Mouse (Mus musculus) thymus, postnatal 36 days (tissue): ENCODE data around the gene F3.

Experiments used
- DNase-seq, 2 experiments: peaks; one replicate each; pipeline ENCODE4 v3.0.0; 2022; ENCODE audit warnings: mixed read lengths in 2 of 2

Gene F3

DNA sequence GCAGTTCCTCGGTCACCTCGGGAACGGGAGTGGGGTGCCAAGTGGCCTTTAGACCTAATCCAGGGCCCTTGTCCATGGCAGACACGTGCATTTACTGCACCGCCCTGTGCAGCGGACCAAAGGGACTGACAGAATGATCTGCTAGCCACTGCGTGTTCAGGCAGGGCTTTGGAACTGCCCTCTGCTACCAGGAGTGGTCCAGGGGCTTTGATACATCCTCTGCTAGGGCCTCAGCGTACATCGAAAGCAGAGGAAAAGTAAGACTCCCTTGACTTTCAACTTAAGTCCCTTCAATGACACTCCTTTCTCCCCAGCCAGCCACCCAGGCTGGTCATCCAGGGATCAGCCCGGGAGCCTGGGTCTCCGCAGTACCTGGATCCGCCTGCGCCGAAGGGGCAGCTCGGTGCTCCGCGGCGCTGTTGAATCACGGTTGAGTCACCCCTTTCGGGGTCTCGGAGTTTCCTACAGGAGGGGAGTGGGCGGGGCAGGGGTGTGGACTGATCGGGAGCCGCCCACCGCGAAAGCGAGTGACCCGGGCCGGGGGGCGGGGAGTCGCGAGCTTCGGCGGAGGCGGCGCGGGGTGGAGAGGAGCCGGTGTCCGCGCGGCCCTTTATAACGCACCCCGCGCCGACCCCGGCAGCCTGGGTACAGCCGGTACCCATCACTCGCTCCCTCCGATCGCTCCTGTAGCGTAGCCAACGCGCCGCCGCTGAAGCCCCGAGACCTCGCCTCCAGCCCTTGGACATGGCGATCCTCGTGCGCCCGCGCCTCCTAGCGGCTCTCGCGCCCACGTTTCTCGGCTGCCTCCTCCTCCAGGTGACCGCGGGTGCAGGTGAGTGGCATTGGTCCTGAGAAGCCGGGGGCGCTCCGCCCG, at the start of gene F3:
F3 (plus strand) TSS at position 567 of the 874 bp plus-strand sequence.
- peak; percentile 68 for DNase-seq

- no peak for DNase-seq
These were observed 44.4 kb upstream of the F3 start for GRCm38 (mm10) chr3:121678935-121679334.

DNA sequence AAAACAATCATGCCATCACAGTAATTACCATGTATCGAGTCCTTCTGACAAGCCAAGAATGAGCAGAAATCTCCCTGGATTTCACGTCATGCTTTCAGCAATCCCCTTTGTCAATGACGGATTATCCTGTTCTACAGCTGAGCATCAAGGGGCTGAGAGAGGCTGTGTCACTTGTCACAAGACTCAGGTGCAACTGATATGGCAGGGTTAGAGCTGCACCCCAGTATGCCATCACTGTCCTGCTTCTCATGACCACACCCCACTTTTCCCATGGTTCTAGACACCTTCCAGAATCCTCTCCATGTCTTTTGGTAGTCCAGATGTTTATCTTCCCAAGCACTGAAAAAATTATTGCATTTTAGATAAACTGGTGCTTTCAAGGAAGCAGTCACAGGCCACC, 43.9 kb upstream of the F3 start:
- no peak for DNase-seq

DNA sequence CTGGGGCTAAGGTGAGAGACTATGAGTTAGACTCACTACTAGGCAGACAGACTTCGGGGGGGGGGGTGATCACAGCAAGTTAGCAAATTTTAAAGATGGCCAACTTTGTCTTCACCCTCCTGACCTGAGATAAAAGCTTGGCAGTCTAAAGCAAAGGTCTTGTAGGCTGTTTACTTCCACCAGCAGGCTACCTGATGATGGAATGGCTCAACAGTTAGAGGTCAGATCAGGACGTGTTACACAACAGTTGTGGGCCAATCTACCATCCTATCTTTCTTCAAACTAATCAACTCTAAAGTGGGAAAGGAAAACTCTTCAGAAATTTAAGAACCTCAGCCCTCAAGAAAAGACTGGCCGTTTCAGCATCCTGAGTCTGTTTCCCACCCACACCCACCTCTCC, 43.1 kb upstream of the F3 start:
- DNase-seq: no peak

GRCm38 (mm10) chr3:121682439-121683411, 40.6 kb upstream of the F3 start:
- no peak for DNase-seq

- no peak for DNase-seq
These were observed 38.8 kb upstream of the F3 start for GRCm38 (mm10) chr3:121684552-121684951.

DNA sequence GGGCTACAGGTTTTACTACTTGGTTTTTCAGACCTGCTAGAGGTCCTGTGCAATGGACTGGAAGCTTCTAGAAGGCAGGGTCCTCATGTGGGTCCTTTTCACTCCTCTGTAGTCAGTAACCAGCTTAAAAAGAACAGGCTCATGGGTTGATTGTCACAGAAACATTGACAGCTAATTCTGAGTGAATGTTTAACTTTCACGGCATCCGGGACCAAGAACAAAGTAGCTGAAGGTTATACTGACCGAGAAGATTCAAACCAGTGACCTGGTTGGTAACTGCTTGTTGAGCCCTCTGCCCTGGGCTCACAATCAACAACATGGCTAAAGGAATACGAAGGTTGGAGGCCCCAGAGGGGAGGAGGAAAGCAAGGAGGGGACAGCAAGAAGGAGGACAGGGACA, 38.4 kb upstream of the F3 start:
- DNase-seq: no peak

DNA sequence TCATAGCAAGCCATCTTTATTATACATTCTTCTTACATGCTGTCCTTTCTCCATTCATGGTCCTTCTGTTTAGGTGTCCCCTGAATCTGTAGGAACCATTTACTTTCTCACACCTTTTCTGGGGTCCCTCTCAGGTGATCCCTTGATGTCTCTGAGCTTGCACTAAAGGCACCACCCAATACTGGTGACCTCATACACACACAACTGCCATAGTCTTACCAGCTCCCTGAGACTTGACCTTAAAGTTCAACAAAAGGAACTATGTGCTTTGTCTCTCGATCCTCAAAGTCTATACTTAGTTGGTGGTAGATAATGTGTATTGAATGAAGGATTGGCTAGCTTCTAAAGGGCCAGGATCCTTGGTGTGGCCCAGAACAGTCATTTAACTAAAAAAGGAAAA, 37.4 kb upstream of the F3 start:
- no peak for DNase-seq

DNA sequence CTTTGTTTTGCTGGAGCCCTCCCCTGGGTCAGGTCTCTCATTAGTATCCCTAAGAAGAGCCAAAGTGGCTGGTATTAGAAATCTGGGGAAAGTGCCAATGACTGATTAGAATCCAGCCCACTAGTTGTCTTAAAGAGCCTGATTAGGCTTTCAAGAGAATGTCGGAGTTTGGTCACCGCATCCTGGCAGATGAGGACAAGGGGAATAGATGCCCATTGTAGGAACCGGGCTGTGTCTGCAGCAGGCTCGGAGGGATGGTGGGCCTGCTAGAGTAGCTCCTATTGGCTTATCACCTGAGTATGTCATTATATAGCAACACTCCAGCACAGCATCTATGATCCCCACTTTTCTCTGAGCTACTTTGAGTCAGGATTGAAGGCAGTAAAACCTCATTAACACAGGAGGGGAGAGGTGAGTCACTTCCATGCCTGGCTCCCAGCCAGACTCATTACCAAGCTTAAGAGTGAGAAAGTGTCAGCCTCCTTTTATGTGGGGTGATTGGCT, 36.9 kb upstream of the F3 start:
- DNase-seq: no peak

DNA sequence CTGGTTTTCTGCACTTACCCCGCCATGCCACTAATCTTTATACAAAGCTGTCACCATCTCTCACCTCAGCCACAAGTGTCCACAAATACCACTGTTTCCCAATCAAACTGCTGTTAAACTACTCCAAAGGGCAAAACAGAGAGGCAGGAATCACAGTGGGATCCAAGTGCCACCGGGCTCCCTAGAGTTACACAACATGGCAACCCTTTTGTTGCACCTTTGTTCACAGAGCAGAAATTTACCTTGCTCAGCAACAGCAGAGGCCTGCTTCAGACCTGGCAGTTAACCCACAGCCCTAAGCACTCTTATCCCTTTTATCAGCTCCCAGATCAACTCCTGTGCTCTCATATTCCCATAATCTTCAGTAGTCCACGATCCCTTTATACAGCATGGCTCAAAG, 35.6 kb upstream of the F3 start:
- no peak for DNase-seq

- DNase-seq: peak in 1 of 2 experiments; percentile 12
These were observed 34.3 kb upstream of the F3 start for GRCm38 (mm10) chr3:121689029-121689428.

DNA sequence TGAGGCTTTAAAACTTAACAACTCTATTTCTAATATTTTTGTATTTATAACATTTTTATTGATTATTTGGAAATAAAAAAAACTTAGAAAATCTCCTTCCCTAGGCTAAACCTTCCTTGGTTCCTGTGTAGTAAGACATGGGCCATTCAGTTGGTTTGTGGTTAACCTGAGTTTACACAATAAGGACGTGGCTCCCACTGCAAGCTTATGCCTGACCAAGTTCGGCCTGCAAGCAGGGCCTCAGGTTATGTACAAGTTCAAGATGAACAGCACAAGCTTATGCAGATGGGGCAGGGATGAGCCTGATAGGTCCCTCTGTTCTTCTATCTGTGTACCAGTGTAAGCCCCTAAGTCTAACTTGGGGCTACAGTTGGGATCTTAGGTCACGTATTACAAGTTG, 33.6 kb upstream of the F3 start:
- no peak for DNase-seq

- DNase-seq: no peak
These were observed 30.2 kb upstream of the F3 start for GRCm38 (mm10) chr3:121693001-121693730.

DNA sequence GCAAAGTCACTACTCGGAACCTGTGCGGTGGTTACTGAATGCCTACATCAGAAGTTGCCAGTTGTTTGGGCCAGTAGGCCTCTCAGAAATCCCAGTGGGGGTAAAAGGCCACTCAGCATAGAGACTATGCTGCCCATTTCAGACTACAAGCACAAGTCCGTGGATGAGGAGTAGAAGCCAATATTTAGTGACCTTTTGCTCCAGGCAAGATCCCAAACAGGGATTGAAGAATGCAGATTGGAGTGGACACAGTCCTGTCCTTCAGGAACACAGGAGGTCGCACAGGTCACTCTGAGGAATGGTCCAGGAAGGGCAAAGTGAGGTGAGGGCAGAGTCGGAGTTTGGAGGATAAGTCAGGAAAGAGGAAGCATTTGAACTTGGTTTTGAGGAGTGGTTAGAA, 29.6 kb upstream of the F3 start:
- DNase-seq: no peak

DNA sequence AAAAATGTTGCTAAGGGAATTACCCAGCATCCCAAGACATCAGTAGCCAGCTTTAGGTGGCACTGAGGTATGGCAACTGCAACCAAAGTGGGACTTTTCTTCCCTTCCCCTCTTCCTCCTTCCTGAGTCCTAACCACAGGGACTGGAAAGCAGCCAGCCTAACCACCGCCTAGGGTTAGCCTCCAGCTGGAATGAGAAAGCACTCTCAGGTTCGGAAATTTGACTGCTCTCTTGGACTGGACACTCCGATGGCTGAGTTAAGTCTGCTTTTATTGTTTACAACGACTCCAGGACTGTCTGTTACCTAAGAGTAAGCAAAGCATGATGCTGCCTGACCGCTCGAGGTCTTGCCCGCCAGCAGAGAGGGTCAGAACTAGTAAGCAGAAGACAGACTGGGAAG, 26.2 kb upstream of the F3 start:
- no peak for DNase-seq

GRCm38 (mm10) chr3:121699401-121699800, 23.9 kb upstream of the F3 start:
- DNase-seq: no peak

DNA sequence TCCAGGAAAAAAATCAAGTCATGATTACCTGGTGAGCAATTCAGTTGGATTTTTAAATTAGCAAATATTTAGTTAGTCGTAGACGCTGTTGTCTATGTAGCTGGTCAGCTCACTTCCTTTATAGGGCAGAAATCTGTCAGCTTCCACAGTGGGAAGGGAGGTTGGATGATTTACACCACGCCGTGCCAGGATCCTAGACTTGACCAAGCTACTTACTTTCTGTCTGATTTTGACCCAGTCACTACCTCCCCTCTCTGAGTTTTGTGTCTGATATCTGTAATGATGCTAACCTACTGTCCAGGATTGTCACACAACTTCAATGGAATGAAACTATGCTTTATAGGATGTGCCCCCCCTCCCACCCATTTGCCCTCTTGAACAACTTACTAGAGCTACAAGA, 23.5 kb upstream of the F3 start:
- DNase-seq: no peak

DNA sequence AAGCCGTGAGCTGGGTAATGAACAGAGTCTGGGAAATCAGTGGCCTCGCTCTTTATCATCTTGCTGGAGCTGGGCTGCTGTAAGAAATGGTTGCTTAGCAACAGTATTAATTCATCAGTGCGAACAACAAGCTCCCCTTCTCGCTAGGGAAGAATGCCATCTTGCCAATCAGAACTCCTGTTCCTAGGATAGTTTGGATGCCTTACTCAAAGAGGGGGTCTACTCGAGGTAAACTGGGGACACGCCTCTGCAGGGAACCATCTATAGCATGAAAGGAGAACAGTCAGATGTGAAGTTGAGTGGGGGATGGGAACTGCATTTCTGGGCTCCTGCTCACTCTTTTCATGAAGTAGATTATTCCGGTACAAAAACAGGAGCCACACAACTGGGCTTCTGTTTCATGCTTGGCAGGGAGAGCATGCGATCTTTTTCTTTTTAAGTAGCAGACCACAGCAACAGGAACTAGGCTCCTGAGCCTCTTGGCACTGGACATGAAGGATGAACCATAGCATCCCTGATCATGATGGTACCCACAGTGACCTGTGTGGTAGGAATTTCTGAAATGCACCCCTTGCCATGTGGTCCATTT, 22.9 kb upstream of the F3 start:
- no peak for DNase-seq

GRCm38 (mm10) chr3:121703155-121703879, 20.0 kb upstream of the F3 start:
- DNase-seq: no peak

GRCm38 (mm10) chr3:121703880-121704243, 19.5 kb upstream of the F3 start:
- DNase-seq: no peak

DNA sequence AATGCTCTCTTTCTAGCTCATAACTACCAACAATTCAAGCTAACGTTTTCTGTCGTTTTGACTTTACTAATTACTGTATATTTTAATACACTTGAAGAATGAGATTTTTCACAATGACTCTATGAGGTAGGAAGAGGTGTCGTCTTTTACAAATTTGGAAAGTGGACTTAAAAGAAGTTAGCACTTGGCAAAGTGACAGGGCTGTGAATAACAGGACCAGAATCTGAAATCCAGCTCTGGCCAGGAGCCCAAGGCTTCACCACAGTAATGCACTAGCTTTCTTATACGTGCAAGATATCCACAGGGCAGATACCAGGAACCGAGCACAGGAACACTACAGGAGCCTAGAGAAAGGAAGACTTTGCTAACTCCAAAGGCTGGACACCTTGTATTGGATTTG, 17.2 kb upstream of the F3 start:
- DNase-seq: no peak

- no peak for DNase-seq
These were observed 16.2 kb upstream of the F3 start for GRCm38 (mm10) chr3:121707106-121707505.
